Mouse (Mus musculus) telencephalon, adult 2 months (tissue): ENCODE measurements around the gene Mphosph8.
A peak's percentile ranks its signal among the peaks of the same experiment; 100 is the strongest.

Experiments
- DNase-seq: peaks from one replicate; pipeline ENCODE4 v3.0.0-alpha.2; 2011; ENCODE audit warnings: low read depth, low spot score

Mphosph8 gene

DNA sequence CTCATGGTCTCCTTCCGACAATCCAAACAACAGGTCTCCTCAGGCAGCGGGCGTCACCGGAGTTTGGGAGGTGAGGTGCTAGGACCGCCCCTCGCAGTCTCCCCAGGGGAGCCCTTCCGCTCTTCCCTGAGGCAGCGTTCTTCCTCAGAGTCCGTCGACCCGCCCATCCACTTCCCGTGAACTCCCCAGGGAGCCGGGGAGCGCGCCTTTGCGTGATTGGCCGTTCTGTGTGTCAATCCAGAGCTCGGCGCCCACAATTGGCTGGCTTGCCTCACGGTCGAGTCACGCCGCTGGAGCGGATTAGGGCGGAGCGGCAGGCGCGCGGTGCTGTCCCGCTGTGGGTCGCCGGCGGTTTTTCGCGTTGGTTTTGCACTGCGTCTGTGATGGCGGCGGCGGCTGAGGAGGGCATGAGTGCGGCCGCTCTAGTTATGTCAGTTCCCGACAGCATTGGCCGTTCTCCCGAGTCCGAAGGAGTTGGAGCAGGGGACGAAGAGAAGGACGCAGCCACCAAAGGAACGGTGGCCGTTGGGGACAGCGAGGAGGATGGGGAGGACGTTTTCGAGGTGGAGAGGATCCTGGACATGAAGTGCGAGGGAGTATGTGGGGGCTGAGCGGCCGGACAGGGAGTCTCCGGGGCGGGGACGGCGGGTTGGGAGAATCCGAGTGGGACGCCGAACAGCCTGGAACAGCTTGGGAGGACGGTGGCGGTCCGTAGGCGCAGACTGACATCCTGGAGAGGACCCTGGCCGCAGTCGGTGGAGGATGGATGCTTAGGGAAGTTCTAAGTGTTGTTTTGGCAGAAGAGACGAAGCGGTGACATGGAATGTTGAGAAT is at the start of gene Mphosph8:
Gene Mphosph8 (plus strand): TSS at position 280 of the 834 bp plus-strand sequence.
- DNase-seq, result peak; percentile 98

DNA sequence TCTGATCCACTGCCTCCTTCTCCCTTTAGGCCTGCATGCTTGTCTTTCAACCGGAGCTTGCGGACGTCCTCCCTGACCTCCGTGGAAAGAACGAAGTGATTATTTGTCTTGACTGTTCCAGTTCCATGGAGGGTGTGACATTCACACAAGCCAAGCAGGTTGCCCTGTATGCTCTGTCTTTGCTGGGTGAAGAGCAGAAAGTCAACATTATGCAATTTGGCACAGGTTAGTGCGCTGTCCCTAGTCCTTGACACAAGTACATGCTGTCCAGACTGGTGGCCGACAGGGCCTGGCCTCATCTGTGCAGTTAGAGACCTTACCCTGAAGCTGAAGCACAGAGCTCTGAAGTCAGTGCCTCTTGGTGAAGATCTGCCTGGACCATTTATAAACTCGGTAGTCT is 47.6 kb upstream of the Mphosph8 start:
- DNase-seq, result no peak

DNA sequence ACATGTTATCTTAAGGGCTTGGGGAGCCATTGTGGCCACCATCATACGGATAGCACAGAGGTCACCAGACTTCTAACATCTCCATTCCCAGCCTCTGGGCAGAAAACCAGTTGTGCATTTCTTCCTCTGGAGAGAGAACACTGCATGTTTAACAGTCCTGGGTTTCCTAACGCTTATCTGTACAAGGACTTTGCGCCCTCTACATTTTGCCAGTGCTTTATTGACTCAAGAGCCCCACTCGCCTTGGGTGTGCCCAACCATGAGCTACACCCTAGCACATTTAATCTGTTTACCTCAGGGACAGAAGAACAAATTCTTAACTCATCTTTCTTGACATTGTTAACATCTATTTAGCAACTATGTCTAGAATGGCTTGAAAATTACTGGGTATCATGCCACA is 41.8 kb upstream of the Mphosph8 start:
- no peak for DNase-seq

DNA sequence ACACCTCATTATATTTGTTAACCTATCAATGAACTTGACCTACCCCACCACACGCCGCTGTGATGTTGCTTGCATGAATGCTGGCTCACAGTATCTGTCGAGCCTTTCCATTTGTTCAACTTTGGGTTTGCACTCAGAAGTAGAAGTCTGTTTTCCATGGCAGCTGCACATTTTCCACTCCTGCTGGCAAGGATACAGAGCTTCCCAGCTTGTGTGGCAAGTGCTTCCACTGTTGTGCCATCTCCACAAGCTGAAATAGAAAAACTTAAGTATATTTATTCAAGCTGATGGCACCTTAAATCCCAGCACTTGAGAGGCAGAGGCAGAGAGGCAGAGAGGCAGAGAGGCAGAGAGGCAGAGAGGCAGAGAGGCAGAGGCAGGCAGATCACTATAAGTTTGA is 39.7 kb upstream of the Mphosph8 start:
- DNase-seq, result peak; percentile 68

DNA sequence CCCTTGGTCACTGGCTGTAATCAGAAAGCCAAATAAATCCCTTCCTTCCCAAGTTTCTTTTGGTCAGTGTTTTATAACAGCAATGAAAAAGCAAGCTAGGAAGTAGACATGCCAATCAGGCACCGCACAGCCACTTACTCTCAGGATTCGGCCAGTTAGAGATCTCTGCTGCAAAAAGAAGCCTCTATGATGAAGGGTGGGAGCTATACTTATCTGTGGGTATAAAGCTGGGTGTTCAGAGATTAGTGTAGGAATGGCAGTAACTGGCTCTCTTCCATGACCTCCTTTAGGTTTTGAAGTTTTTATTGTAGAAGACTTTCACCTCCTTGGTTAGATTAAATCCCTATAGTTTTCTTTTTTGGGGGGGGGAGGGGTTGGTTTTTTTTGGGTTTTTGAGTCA is 36.9 kb upstream of the Mphosph8 start:
- DNase-seq, result no peak

DNA sequence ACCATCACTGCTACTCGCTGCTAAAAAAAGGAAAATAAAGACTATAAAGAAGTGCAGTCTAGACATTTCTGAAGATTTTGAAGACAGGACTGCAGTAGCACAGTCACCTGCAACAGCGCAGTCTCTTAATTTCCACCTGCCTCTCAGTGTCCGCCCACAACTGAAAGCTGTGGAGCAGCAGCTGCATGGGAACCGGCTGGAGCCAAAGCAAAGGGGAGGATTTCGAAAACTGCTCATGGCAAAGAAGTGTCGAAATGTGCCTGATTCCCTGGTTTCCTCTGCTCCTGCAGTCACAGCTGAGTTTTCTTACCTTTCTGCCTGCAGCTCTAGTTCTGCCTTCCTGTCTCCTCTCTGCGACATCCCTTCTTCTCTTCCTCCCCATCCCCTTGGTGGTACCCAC is 20.8 kb upstream of the Mphosph8 start:
- DNase-seq, result peak; percentile 17

DNA sequence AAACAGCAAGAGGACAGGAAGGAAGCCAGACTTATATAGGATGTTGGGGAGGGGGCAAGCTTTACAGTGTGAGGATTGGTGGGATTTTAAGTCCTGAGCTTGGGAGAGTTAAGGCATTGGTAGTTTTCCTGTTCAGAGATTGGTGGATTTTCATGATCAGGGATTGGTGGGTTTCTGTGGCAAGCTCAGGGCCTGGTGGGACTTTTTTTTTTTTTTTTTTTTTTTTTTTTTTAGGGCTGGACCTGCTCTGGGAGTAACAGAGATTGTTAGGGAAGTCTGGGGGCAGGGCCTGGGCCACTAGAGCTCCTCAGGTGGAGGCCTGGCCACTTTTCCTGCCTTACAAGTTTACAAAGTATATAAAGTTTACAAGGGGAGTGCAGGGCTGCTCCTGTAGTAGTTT is 18.6 kb upstream of the Mphosph8 start:
- DNase-seq, result no peak

DNA sequence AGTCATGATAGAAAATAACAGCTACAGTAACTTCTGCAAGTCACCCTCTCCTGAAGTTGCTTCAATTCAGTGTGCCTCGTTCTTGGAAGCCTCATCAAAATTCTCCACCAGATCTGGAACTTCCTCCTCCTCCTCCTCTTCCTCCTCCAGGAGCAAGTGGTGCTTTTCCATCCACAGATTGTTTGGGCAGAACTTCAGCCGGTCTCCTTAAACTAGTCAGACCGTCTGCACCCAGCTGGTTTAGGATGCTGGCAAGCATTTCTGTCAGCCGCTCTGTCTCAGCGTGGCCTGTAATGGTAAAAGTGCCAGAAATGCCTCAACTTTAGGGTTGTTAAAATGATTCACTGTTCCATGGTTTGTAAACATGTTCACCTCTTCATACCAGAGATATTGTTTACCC is 2.4 kb upstream of the Mphosph8 start:
- DNase-seq, result peak; percentile 33

DNA sequence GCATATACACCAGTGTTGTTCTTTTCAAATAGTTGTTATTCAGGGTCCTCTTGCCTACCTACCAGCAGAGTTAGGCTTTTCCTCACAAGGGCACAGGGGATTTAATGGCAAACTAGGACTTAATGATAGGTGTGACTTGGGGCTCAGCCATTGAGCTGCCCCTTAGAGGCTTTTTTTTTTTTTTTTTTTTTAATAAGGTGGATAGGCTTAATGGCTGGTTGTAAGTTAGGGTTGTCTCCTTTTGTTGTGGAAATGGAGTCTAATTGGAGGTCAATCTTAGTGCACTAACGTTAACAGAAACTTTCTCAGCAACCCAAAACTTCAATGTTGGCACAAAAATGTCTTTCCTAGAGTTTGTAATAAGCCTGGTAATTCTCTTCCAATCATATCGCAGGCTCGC is 1.1 kb upstream of the Mphosph8 start:
- DNase-seq, result no peak

DNA sequence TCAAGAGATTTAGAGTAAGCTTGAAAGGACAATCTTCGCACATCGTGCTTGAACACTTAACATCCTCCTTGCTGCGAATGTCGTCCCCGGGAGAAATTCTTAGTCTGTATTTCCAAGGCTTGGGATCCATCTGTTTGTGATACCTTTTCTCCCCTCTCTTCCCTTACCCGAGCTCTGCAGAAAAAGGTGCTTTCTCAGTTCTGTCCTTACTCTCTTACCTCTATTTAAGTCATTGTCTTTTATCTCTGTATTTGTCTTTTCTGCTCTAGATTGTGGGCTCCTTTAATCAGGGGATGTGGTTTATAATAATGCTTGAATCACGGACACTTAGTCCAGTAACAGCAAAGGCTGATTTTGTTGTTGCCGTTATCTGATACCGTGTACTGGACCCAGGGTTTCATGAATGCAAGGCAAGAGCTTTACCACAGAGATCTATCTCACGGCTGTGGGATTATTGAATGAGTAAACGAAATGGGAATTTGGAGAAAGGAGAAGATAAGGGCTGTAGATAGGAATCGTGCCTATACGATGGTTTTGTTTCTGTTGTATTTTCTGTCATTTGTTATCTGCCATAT is 1.1 kb downstream of the Mphosph8 start:
- no peak for DNase-seq

DNA sequence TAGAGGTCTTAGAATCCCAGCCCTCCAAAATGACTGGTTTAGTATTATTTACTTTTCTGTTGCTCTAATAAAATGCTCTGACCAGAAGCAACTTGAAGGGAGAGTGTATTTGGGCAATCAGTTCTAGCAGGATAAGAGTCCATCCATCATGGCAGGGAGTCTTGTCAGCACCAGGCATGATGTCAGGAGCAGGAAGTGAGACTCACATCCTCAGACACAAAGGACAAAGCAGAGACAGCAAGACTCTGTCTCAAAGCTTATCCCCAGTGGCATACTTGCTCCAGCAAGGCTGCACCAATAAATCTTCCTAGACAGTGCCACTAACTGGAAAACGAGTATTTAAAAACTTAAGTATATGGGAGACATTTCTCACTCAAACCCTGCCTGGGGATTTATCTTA is 17.4 kb downstream of the Mphosph8 start:
- no peak for DNase-seq

DNA sequence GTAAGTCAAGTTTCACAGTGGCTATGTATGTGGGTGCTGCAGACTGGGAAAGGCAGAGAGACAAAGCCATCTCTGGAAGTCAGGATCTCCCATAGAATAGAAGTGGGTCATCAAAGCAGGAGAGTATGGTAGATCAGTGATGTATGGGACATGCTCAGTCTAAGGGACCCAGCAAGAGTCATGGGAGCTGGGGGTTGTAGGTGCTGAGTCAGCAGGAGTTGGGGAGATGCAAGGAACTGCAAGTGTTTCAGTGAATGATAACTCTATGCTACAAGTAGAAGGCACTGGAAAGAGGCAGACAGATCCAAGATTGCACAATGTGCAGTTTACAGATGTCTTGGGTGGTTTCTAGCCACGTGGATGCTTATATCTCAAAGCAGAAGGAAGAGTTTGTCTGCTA is 21.1 kb downstream of the Mphosph8 start:
- DNase-seq, result no peak

DNA sequence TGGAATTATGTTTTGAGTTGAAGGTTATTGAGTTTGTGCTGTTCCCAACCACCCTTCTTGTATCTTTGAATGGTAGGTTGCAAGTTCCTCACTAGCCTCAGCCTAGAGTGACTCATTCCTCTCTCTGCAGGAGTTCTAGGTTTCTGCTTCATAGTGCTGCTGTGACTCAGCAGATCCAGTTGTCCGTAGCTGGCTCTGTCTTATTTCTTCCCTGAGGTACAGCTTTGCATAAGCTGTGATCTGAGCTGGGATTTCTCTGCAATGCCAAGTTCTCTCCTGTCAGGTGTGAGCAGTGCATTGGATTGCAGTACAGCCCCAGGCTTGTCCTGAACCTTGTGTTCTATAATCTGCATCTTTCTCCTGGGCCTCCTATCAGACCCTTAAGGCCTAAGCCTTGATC is 21.7 kb downstream of the Mphosph8 start:
- peak; percentile 40 for DNase-seq

DNA sequence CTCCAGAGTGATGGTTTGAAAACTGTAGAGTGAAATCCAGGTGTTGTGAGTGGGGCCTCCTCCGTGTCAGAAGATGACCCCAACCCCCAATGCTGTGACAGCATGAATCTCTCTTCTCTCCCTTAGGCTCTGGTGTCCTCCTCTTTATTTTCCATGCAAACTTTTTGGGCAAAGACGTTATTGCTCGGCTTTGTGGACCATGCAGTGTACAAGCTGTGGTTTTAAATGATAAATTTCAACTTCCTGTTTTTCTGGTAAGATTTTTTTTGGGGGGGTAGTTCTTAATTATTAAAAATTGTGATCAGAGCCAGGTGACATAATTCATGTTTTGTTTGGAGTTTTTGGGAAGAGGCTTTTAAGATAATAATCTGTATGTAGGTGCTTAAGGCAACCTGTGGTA is 27.4 kb downstream of the Mphosph8 start:
- DNase-seq, result no peak

DNA sequence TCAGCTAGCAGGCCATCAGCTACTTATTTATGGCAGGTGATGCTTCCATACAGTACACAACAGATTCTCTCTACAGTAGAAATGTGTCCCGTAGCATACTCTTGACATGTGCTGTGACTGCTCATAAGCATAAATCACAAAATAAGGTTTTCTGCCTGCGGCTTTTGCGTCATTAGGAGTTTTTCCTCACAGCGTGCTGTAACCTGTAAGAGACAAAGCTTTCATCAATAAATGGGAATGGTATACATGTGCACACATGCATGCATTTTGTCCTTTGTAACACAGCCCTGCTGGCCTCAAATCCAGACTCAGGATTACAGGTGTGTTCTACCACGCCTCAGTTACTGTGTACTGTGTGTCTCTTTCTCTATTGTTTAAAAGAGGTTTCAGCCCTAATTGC is 29.8 kb downstream of the Mphosph8 start:
- DNase-seq, result no peak

DNA sequence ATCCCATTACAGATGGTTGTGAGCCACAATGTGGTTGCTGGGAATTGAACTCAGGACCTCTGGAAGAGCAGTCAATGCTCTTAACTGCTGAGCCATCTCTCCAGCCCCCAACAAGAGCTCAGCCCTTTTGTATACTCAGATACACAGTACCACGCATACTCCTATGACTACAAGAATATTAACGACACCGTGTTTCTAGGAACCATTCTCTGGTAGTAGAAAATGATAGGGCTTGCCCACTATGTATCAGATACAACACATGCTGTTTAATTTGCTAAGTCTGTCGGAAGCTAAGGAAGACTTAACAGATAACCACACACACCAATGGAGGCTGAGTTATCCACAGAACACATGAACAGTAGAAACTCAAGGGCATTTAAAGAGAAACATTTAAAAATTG is 34.6 kb downstream of the Mphosph8 start:
- no peak for DNase-seq

DNA sequence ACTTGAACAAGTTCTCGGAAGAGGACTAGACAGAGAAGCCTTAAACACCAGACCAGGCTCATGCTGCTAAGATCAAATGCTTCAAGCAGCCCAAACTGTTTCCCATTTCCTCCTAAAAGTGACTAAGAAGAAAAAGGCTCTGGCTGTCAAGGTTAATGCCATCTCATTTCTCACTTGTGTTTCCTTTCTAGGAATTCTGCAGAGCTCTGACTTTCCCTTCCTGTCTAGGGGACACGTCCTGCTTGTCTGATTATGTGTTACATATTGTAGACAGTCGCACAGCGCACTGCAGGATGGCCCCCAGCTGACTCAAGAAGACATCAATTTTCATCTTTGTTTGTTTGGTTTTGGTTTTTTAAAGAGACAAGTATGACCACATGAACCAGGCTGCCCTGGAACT is 37.6 kb downstream of the Mphosph8 start:
- DNase-seq, result no peak

DNA sequence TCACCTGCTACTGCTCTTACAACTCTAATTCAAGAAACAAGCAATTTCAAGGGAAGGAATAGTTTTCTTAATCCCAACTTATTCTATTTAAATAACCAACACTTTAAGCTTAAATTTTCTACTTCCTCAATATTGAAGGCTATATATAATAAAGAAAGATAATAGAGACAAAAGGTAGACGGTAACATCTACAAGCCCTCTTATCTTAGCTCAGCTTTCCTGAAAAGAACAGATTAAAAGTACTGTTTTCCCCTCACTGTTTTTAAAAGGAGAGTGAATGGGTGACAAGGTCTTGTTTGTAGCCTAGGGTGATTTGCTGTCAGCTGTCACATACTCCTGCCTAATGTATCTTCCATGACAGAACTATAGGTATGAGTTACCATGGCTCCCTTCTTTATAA is 58.4 kb downstream of the Mphosph8 start:
- DNase-seq, result no peak

DNA sequence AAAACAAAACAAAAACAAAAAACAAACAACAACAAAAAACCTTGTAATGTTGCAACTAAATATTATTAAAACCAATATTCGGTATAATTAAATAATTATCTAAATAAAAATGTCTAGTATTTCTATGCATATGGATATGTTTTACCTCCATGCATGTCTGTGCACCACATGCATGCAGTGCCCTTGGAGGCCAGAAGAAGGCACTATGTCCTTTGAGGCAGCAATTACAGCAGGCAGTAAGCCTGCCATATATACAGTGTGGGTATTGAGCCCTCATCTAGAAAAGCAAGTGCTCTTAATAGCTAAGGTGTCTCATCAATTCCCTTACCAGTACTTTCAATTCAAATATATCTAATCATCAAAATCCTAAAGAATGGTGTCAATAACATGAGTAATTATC is 72.1 kb downstream of the Mphosph8 start:
- no peak for DNase-seq
